Comparison of ENCODE assay signal across 27 mouse cellular contexts in genomic region chr2:109221470-109221869, GRCm38 (mm10).
"Had no signal": no experiment of that assay in that cellular context is flagged by ENCODE, and none has a peak within 500 bp of the region (broad histone marks: within the 10 kb centered on the region; RNA-seq: fewer than 3 reads in every experiment).

No protein-coding gene starts in this region.

- DNase-seq: cerebellum, adult 9-10 months; cerebellum, adult 9-11 months; cerebellum, postnatal 10 days; cerebellum, postnatal 14 days; cerebellum, postnatal 25 days; cerebellum, postnatal 36 days; embryo, embryonic 11 days; forebrain, postnatal 0 days; gastrocnemius, adult 2 months; gastrocnemius, postnatal 10 days; gastrocnemius, postnatal 14 days; gastrocnemius, postnatal 25 days; gastrocnemius, postnatal 36 days; heart, adult 11 months; heart, adult 18-20 months; heart, adult 2 months had no signal

- H3K4me2 ChIP-seq: embryonic facial prominence, embryonic 12.5 days; embryonic facial prominence, embryonic 13.5 days; embryonic facial prominence, embryonic 15.5 days; forebrain, embryonic 12.5 days; forebrain, embryonic 13.5 days; forebrain, embryonic 15.5 days had no signal

- ATAC-seq: forebrain, embryonic 13.5 days; forebrain, embryonic 14.5 days; forebrain, embryonic 15.5 days; forebrain, embryonic 16.5 days; forebrain, postnatal 0 days had no signal

- H3K27ac ChIP-seq: embryonic facial prominence, embryonic 10.5 days; embryonic facial prominence, embryonic 12.5 days; embryonic facial prominence, embryonic 13.5 days; embryonic facial prominence, embryonic 15.5 days; forebrain, embryonic 10.5 days; forebrain, embryonic 12.5 days; forebrain, embryonic 13.5 days; forebrain, embryonic 15.5 days; gastrocnemius, adult 2 months; heart, adult 2 months had no signal

- H3K36me3 ChIP-seq: embryonic facial prominence, embryonic 10.5 days; embryonic facial prominence, embryonic 12.5 days; embryonic facial prominence, embryonic 13.5 days; embryonic facial prominence, embryonic 15.5 days; forebrain, embryonic 10.5 days; forebrain, embryonic 12.5 days; forebrain, embryonic 15.5 days had no signal

- H3K27me3 ChIP-seq: embryonic facial prominence, embryonic 12.5 days; embryonic facial prominence, embryonic 13.5 days; embryonic facial prominence, embryonic 15.5 days; forebrain, embryonic 12.5 days; forebrain, embryonic 13.5 days; forebrain, embryonic 15.5 days had no signal

- H3K9ac ChIP-seq: embryonic facial prominence, embryonic 12.5 days; embryonic facial prominence, embryonic 13.5 days; embryonic facial prominence, embryonic 15.5 days; forebrain, embryonic 12.5 days; forebrain, embryonic 13.5 days; forebrain, embryonic 15.5 days; forebrain, postnatal 0 days had no signal

- H3K9me3 ChIP-seq: embryonic facial prominence, embryonic 10.5 days; embryonic facial prominence, embryonic 12.5 days; embryonic facial prominence, embryonic 13.5 days; embryonic facial prominence, embryonic 15.5 days; forebrain, embryonic 10.5 days; forebrain, embryonic 12.5 days; forebrain, embryonic 13.5 days; forebrain, embryonic 15.5 days had no signal

- H3K4me1 ChIP-seq: embryonic facial prominence, embryonic 10.5 days; embryonic facial prominence, embryonic 12.5 days; embryonic facial prominence, embryonic 13.5 days; embryonic facial prominence, embryonic 15.5 days; forebrain, embryonic 10.5 days; forebrain, embryonic 12.5 days; forebrain, embryonic 13.5 days; forebrain, embryonic 15.5 days had no signal

- H3K4me3 ChIP-seq: embryonic facial prominence, embryonic 10.5 days; embryonic facial prominence, embryonic 12.5 days; embryonic facial prominence, embryonic 13.5 days; embryonic facial prominence, embryonic 15.5 days; erythroblast, embryonic 14.5 days; forebrain, embryonic 10.5 days; forebrain, embryonic 12.5 days; forebrain, embryonic 13.5 days; forebrain, embryonic 15.5 days; gastrocnemius, adult 2 months; heart, adult 2 months had no signal
